Mouse (Mus musculus) lung, postnatal 0 days (tissue): ENCODE measurements around the gene Rmi1. TPM values are rescaled to one million over a fixed set of nuclear protein-coding genes. Genes with fewer than 3 reads are reported as not detected.
"Not testable (repeated sequence)": the region's sequence is repeated elsewhere in the genome, so short reads cannot be mapped to it uniquely, and the experiment has no call there.

Source experiments
- ATAC-seq: fragments of 200-750 bp; cut with Nextera tagmentation; 2 replicates; pipeline ENCODE4 v1.8.0; 2017; ENCODE audit warnings: moderate library complexity
- DNase-seq: peaks from one replicate; pipeline ENCODE4 v3.0.0-alpha.2; 2016; ENCODE audit warnings: low spot score
- H3K27ac ChIP-seq: fragments of 300-500 bp; sonication (generic); 2 replicates; pipeline ENCODE4 v1.5.1; 2014; ENCODE audit warnings: antibody characterized with exemption, mild to moderate bottlenecking, low read length, mixed read lengths
- H3K27me3 ChIP-seq: fragments of 300-500 bp; sonication (generic); replicated peaks from 2 replicates; pipeline ENCODE4 v1.6.1; 2014; ENCODE audit warnings: low read length, mixed read lengths; ENCODE audit not compliant: insufficient read depth
- H3K36me3 ChIP-seq: fragments of 300-500 bp; sonication (generic); 2 replicates; pipeline ENCODE4 v1.6.1; 2014; ENCODE audit warnings: low read length, mixed read lengths; ENCODE audit not compliant: insufficient read depth
- H3K4me1 ChIP-seq: fragments of 300-500 bp; sonication (generic); 2 replicates; pipeline ENCODE4 v1.6.1; 2014; ENCODE audit warnings: antibody characterized with exemption, low read depth, low read length, mixed read lengths; ENCODE audit not compliant: insufficient read depth
- H3K4me2 ChIP-seq: fragments of 300-500 bp; sonication (generic); replicated peaks from 2 replicates; pipeline ENCODE4 v1.6.1; 2014; ENCODE audit warnings: low read depth, mild to moderate bottlenecking, low read length, moderate library complexity, mixed read lengths
- H3K4me3 ChIP-seq: fragments of 300-500 bp; sonication (generic); 2 replicates; pipeline ENCODE4 v1.5.1; 2014; ENCODE audit warnings: low read depth, low read length
- H3K9ac ChIP-seq: fragments of 300-500 bp; sonication (generic); replicated peaks from 2 replicates; pipeline ENCODE4 v1.6.1; 2014; ENCODE audit warnings: low read depth, mild to moderate bottlenecking
- H3K9me3 ChIP-seq: fragments of 300-500 bp; sonication (generic); 2 replicates; pipeline ENCODE4 v1.6.1; 2016; ENCODE audit warnings: low read length, mixed read lengths
- CTCF ChIP-seq: IDR thresholded peaks from 2 replicates; pipeline ENCODE4 v1.5.1; 2016; ENCODE audit warnings: antibody characterized with exemption, mild to moderate bottlenecking
- EP300 ChIP-seq: IDR thresholded peaks from 2 replicates; pipeline ENCODE4 v1.6.1; 2016; ENCODE audit warnings: antibody characterized with exemption, mild to moderate bottlenecking, control low read depth
- WGBS: fragments of 180-500 bp; shearing (Covaris S2); extraction: QIAGEN DNeasy Blood & Tissue Kit; methylation state at CpG from one replicate; pipeline ENCODE4 v1.1.7; 2014; 5-methylcytosine and 5-hydroxymethylcytosine counted together
- polyA plus RNA-seq: library from polyadenylated mRNA; unstranded; fragments of >200 nt; fragmentation: Nextera tagmentation; extraction: Ambion mirVana; gene quantifications from 2 replicates; pipeline ENCODE4 v1.2.1, GENCODE M21; 2015

Rmi1 gene
- polyA plus RNA-seq, 1 experiment from 2014 or later, result 15.5 TPM

DNA sequence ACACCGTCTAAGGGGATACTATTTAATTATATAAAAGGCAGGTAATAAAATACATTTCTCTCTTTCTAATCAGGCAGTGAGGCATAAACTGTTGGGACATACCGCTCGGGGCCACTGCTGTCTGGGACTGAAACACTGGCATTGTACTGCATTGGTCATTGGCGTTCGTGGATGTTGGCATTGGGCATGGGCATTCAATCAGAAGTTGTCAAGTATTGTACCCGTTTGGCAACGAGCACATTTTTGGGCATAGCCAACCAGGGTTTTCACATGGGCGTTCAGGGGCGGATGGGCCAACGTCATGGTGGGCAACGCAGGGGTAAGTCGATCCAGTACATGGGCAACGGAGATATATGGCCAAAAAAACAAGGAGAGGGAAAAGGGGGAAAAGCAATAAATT, 4.4 kb upstream of the Rmi1 start:
- H3K4me3 ChIP-seq, result no peak overlapping the region
- TF ChIP-seq EP300, result no peak
- no peak for TF ChIP-seq CTCF
- H3K9ac ChIP-seq, result no peak overlapping the region
- no peaks in the 10 kb centered on the region for H3K9me3 ChIP-seq
- H3K36me3 ChIP-seq, result peaks cover 35% of the 10 kb centered on the region
- no peaks in the 10 kb centered on the region for H3K27me3 ChIP-seq
- WGBS, result 79% methylated on average over 13 of the region's 13 CpGs
- H3K27ac ChIP-seq, result no peak overlapping the region
- no peak for ATAC-seq
- no peaks in the 10 kb centered on the region for H3K4me1 ChIP-seq
- DNase-seq, result no peak
- no peak overlapping the region for H3K4me2 ChIP-seq

DNA sequence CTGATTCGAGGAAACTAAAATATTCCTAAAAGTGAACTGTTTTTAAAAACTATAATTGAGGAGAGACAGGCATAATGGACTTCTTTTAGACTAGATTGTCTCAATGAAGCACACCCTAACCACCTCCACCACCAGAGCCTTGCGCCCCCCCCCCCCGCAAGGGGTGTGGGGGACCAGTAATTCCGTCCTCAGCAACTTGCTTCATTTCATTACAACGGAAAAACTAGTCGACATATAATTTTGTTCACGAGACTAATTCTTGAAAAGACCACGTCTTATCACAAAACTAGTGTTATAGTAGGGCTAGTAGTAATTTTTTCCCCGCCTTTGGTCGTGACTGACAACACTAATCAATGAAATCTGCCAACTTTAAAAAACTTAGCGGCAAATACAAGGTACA, 1.5 kb upstream of the Rmi1 start:
- H3K4me3 ChIP-seq, result peak overlapping the region; percentile 100
- H3K4me1 ChIP-seq, result no peaks in the 10 kb centered on the region
- H3K9ac ChIP-seq, result peak overlapping the region; percentile 99
- WGBS, result 0% methylated on average over 11 of the region's 11 CpGs
- no peak for ATAC-seq
- DNase-seq, result no peak
- no peaks in the 10 kb centered on the region for H3K27me3 ChIP-seq
- 0 out of 2 replicates have a peak overlapping the region, but pooled peaks have one; percentile 99 for H3K27ac ChIP-seq
- H3K36me3 ChIP-seq, result peaks cover 17% of the 10 kb centered on the region
- H3K9me3 ChIP-seq, result no peaks in the 10 kb centered on the region
- no peak for TF ChIP-seq EP300
- no peak for TF ChIP-seq CTCF
- H3K4me2 ChIP-seq, result peak overlapping the region; percentile 70

DNA sequence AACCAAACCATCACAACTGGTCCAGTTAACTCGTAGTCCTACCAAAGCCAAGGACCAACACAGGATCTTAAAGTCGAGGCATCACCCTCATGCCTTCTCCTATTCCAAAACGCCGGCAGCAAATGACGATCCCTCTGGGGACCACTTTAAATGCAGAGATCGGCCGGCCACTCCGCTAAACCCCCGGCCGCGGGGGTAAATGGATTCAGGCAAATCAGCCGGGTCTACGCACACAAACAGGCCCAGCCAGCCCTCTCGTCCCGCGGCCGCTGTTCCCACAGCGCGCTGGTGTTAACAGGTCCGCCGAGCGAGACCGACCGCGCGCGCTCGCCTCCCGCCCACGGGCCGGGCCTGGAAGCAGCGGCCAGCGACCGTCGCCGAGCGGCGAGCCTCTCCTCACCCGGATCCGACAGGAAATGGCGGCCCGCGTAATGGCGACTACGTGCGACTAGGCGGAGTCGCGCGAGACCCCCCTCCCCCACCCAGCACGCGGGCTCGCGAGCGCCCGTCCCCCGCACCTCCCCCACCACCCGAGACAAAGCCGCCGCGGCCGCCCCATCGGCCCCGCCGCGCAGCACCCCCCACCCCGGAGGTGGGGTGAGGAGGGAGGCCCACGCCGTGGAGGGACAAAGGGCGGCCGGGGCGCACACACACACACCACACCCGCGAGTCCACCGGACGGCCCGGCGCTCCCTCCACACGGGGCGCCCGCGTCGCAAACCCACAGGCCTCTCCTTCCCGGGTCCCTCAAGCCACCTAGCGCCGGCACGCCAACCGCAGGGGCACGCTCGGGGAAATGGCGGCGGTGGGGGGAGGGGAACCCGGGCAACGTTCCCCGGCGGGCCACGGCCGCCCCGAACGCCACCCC, 679 bp upstream of the Rmi1 start:
- peak overlapping the region; percentile 99 for H3K9ac ChIP-seq
- DNase-seq, result peak; percentile 85
- H3K27ac ChIP-seq, result peak overlapping the region; percentile 99
- H3K9me3 ChIP-seq, result no peaks in the 10 kb centered on the region
- TF ChIP-seq CTCF (peak; percentile 46), EP300 (no peak)
- no peaks in the 10 kb centered on the region for H3K4me1 ChIP-seq
- peak overlapping the region; percentile 100 for H3K4me3 ChIP-seq
- under 1% methylated on average over 69 of the region's 100 CpGs for WGBS
- peak; percentile 39 for ATAC-seq
- peaks cover 11% of the 10 kb centered on the region for H3K36me3 ChIP-seq
- no peaks in the 10 kb centered on the region for H3K27me3 ChIP-seq
- H3K4me2 ChIP-seq, result peak overlapping the region; percentile 70

DNA sequence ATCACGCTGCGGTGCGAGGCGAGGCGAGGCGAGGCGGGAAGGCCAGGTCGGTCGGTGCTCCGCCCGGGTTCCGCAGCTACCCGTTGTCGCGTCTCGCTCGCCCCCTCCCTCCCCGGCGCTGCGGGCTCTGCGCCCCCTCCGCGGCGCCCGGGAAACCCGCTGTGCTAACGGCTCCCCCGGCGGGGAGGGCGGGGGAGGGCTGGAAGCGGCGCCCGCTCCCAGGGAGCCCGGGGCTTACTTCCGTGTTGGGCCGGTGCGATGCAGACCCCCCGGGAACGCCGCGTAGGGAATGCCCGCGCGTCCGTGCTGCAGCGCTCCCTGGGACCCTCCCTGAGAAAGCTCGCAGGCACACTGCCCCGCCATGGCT, 679 bp downstream of the Rmi1 start:
- DNase-seq (no peak), ATAC-seq (peak; percentile 74)
- Histone ChIP-seq H3K4me1 (no peaks in the 10 kb centered on the region), H3K9me3 (no peaks in the 10 kb centered on the region), H3K27ac (peak overlapping the region; percentile 99), H3K36me3 (peaks cover 3% of the 10 kb centered on the region), H3K27me3 (no peaks in the 10 kb centered on the region), H3K4me2 (peak overlapping the region; percentile 51), H3K4me3 (peak overlapping the region; percentile 100), H3K9ac (peak overlapping the region; percentile 99)
- WGBS, result 1% methylated on average over 36 of the region's 48 CpGs
- TF ChIP-seq CTCF (no peak), EP300 (no peak)

DNA sequence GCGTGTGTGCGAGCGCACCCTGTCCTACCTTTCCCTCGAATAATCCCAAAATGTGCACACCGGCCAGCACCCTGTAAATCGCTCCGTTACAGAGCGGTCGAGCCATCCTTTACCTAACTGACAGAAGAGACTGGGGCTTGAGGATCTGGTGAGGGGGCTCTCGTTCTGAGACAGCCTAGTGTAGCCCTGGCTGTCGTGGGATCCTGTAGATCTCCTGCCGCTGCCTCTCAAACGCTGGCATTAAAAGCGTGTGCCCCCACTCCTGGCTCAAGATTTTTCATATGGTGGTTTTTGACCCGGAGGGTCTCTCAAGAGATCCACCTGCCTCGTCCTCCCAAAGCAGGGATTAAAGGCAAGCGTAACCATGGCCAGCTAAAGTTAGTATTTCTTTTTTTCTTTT, 1.2 kb downstream of the Rmi1 start, which contains the start of gene Hnrnpk:
TSS of gene Hnrnpk (minus strand) at position 101 of the 400 bp plus-strand sequence.
- Histone ChIP-seq H3K9ac (peak within 1 kb of the TSS; percentile 99), H3K27ac (peak within 1 kb of the TSS; percentile 99), H3K4me2 (peak within 1 kb of the TSS; percentile 51), H3K4me3 (peak within 1 kb of the TSS; percentile 100)
- not testable (repeated sequence) for H3K4me1 ChIP-seq, H3K27me3 ChIP-seq, H3K9me3 ChIP-seq, ATAC-seq, H3K36me3 ChIP-seq, DNase-seq
- WGBS, result 9% methylated on average over 16 of the region's 17 CpGs

DNA sequence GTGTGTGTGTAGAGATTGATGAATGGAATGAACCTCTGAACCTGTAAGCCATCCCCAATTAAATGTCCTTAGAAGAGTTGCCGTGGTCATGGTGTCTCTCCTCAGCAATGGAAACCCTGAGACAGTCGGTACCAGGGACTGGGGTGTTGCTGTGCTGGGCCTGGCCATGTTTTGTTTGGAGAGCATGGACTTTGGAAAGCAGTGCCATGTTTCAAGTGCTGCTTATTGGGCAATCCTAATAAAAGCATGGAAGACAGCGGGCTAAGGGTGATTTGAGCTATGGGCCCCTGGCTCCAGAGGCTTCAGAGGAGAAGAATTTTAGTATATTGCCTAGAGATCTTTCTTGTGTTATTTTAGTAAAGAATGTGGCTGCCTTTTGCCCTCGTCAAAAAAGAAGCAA, 9.0 kb downstream of the Rmi1 start:
- H3K4me2 ChIP-seq, result no peak overlapping the region
- H3K36me3 ChIP-seq, result no peaks in the 10 kb centered on the region
- H3K27ac ChIP-seq, result no peak overlapping the region
- no peaks in the 10 kb centered on the region for H3K9me3 ChIP-seq
- no peak overlapping the region for H3K4me3 ChIP-seq
- no peak for TF ChIP-seq EP300
- TF ChIP-seq CTCF, result no peak
- H3K9ac ChIP-seq, result no peak overlapping the region
- 87% methylated on average over 4 of the region's 4 CpGs for WGBS
- H3K4me1 ChIP-seq, result no peaks in the 10 kb centered on the region
- ATAC-seq, result no peak
- DNase-seq, result no peak
- no peaks in the 10 kb centered on the region for H3K27me3 ChIP-seq
